Mouse (Mus musculus) ES-Bruce4 (cell line): ENCODE measurements around the gene Aco1.

Experiments used
- CTCF ChIP-seq: IDR thresholded peaks from one replicate; pipeline ENCODE4 v1.8.1; 2011; ENCODE audit warnings: low read depth, low read length
- EP300 ChIP-seq: IDR thresholded peaks from 2 replicates; pipeline ENCODE4 v1.6.1; 2011; ENCODE audit warnings: low read depth, low read length; ENCODE audit not compliant: insufficient read depth
- POLR2A ChIP-seq: IDR thresholded peaks from one replicate; pipeline ENCODE4 v1.8.1; 2011; ENCODE audit warnings: low read length; ENCODE audit not compliant: insufficient read depth

- TF ChIP-seq EP300 (no peak), CTCF (no peak), POLR2A (no peak)
Observed at GRCm38 (mm10) chr4:40106004-40106536, 36.8 kb upstream of the Aco1 start.
